Mouse (Mus musculus): Measurements from ENCODE around the gene Btbd19.

Gene Btbd19

GRCm38 (mm10) chr4:117136034-117136433, 10.5 kb upstream of the Btbd19 start:
- peak in 1 of 2 experiments; percentile 30 for DNase-seq (ENCODE audit: low read depth in 1 of 2, low spot score in 2 of 2)

GRCm38 (mm10) chr4:117134601-117134995, 9.1 kb upstream of the Btbd19 start:
- no peak for DNase-seq (ENCODE audit: low read depth in 1 of 2, low spot score in 2 of 2)

- DNase-seq (ENCODE audit: low read depth in 1 of 2, low spot score in 2 of 2): peak; percentile 96 to 97
Measured at GRCm38 (mm10) chr4:117133817-117134600, 8.5 kb upstream of the Btbd19 start, which contains the start of gene Plk3. Gene Plk3 (minus strand): TSS chr4:117133963.

GRCm38 (mm10) chr4:117133366-117133796, 7.9 kb upstream of the Btbd19 start:
- DNase-seq (ENCODE audit: low read depth in 1 of 2, low spot score in 2 of 2): no peak

GRCm38 (mm10) chr4:117132794-117133143, 7.2 kb upstream of the Btbd19 start:
- DNase-seq (ENCODE audit: low read depth in 1 of 2, low spot score in 2 of 2): no peak

GRCm38 (mm10) chr4:117131890-117132793, 6.6 kb upstream of the Btbd19 start:
- DNase-seq (ENCODE audit: low read depth in 1 of 2, low spot score in 2 of 2): no peak

- no peak for DNase-seq (ENCODE audit: low read depth in 1 of 2, low spot score in 2 of 2)
Measured at GRCm38 (mm10) chr4:117131198-117131597, 5.7 kb upstream of the Btbd19 start.

GRCm38 (mm10) chr4:117130790-117131189, 5.3 kb upstream of the Btbd19 start:
- no peak for DNase-seq (ENCODE audit: low read depth in 1 of 2, low spot score in 2 of 2)

- DNase-seq (ENCODE audit: low read depth in 1 of 2, low spot score in 2 of 2): no peak
Measured at GRCm38 (mm10) chr4:117127991-117128686, 2.6 kb upstream of the Btbd19 start.

GRCm38 (mm10) chr4:117126675-117127290, 1.3 kb upstream of the Btbd19 start, which contains the start of gene Tctex1d4:
Gene Tctex1d4 (plus strand): TSS chr4:117126794.
- DNase-seq (ENCODE audit: low read depth in 1 of 2, low spot score in 2 of 2): no peak

- DNase-seq (ENCODE audit: low read depth in 1 of 2, low spot score in 2 of 2): peak; percentile 66 to 69
Measured at GRCm38 (mm10) chr4:117125910-117126674, 567 bp upstream of the Btbd19 start.

- peak; percentile 68 to 72 for DNase-seq (ENCODE audit: low read depth in 1 of 2, low spot score in 2 of 2)
Measured at GRCm38 (mm10) chr4:117124518-117125347, 792 bp downstream of the Btbd19 start.

- no peak for DNase-seq (ENCODE audit: low read depth in 1 of 2, low spot score in 2 of 2)
Measured at GRCm38 (mm10) chr4:117124218-117124517, 1.4 kb downstream of the Btbd19 start.

GRCm38 (mm10) chr4:117123546-117124217, 1.8 kb downstream of the Btbd19 start:
- DNase-seq (ENCODE audit: low read depth in 1 of 2, low spot score in 2 of 2): no peak

- DNase-seq (ENCODE audit: low read depth in 1 of 2, low spot score in 2 of 2): no peak
Measured at GRCm38 (mm10) chr4:117122209-117122608, 3.3 kb downstream of the Btbd19 start.

- peak; percentile 94 to 98 for DNase-seq (ENCODE audit: low read depth in 1 of 2, low spot score in 2 of 2)
Measured at GRCm38 (mm10) chr4:117120445-117121414, 4.8 kb downstream of the Btbd19 start.

GRCm38 (mm10) chr4:117120052-117120444, 5.5 kb downstream of the Btbd19 start:
- DNase-seq (ENCODE audit: low read depth in 1 of 2, low spot score in 2 of 2): no peak

- no peak for DNase-seq (ENCODE audit: low read depth in 1 of 2, low spot score in 2 of 2)
Measured at GRCm38 (mm10) chr4:117119636-117120035, 5.9 kb downstream of the Btbd19 start.
